Mouse (Mus musculus): Measurements from ENCODE around the gene Slc9a9.

GRCm38 (mm10) chr9:94628948-94629347, 40.8 kb upstream of the Slc9a9 start:
- no peak for TF ChIP-seq CTCF (IDR thresholded peaks at IDR 0.05; ENCODE audit: control insufficient read depth, insufficient read depth, insufficient replicate concordance, low read depth, low read length)
- no peak for TF ChIP-seq POLR2A (IDR thresholded peaks at IDR 0.05; ENCODE audit: control insufficient read depth, low read depth, low read length)
